ENCODE assay signal across 29 mouse cellular contexts in genomic region chr9:61803555-61803954, GRCm38 (mm10).
A peak's percentile ranks its signal among the peaks of the same experiment; 100 is the strongest.
DNase-seq lines count a peak whose midpoint lies in the region; ATAC-seq and TF ChIP-seq lines count a peak whose summit lies in the region.
"Had no signal": no experiment of that assay in that cellular context is flagged by ENCODE, and none has a peak within 500 bp of the region (broad histone marks: within the 10 kb centered on the region; RNA-seq: fewer than 3 reads in every experiment).

No protein-coding gene starts in this region.

- H3K27me3 ChIP-seq in hindbrain, embryonic 11.5 days (ENCODE audit: control insufficient read depth, insufficient read depth, low read length), result no peaks in the 10 kb centered on the region
- H3K27me3 ChIP-seq in hindbrain, postnatal 0 days (ENCODE audit: insufficient read depth, low read length), result no peaks in the 10 kb centered on the region
- no peaks in the 10 kb centered on the region for H3K27me3 ChIP-seq in midbrain, embryonic 14.5 days (ENCODE audit: control insufficient read depth, insufficient read depth, low read length)
- 0 out of 2 replicates have a peak, but pooled peaks cover 3% of the 10 kb centered on the region for H3K27me3 ChIP-seq in midbrain, embryonic 13.5 days
- H3K27me3 ChIP-seq: kidney, embryonic 15.5 days; limb, embryonic 12.5 days; liver, embryonic 15.5 days had no signal

- H3K4me2 ChIP-seq in hindbrain, embryonic 11.5 days (replicated peaks; ENCODE audit: low read depth, low read length), result no peak overlapping the region
- H3K4me2 ChIP-seq in hindbrain, postnatal 0 days (ENCODE audit: low read depth, low read length), result no peak overlapping the region
- H3K4me2 ChIP-seq in midbrain, embryonic 14.5 days (ENCODE audit: low read length), result no peak overlapping the region
- no peak overlapping the region for H3K4me2 ChIP-seq in midbrain, embryonic 13.5 days (replicated peaks)
- H3K4me2 ChIP-seq: embryonic facial prominence, embryonic 13.5 days; heart, embryonic 13.5 days; kidney, embryonic 15.5 days; limb, embryonic 12.5 days; liver, embryonic 15.5 days; lung, embryonic 14.5 days had no signal

- WGBS in hindbrain, embryonic 11.5 days, result 18% methylated on average over 3 of the region's 3 CpGs
- WGBS in hindbrain, postnatal 0 days, result 48% methylated on average over 3 of the region's 3 CpGs
- 38% methylated on average over 3 of the region's 3 CpGs for WGBS in midbrain, embryonic 14.5 days
- WGBS in midbrain, embryonic 13.5 days, result 44% methylated on average over 3 of the region's 3 CpGs

- no peak for TF ChIP-seq CTCF in hindbrain, postnatal 0 days (IDR thresholded peaks at IDR 0.05; ENCODE audit: low read depth)

- H3K36me3 ChIP-seq in hindbrain, embryonic 11.5 days (ENCODE audit: control insufficient read depth, insufficient read depth, low read length), result no peaks in the 10 kb centered on the region
- H3K36me3 ChIP-seq in hindbrain, postnatal 0 days (ENCODE audit: insufficient read depth, low read length), result no peaks in the 10 kb centered on the region
- no peaks in the 10 kb centered on the region for H3K36me3 ChIP-seq in midbrain, embryonic 14.5 days (ENCODE audit: control insufficient read depth, insufficient read depth, low read length)
- no peaks in the 10 kb centered on the region for H3K36me3 ChIP-seq in midbrain, embryonic 13.5 days
- H3K36me3 ChIP-seq: embryonic facial prominence, embryonic 13.5 days; heart, embryonic 13.5 days; kidney, embryonic 15.5 days; limb, embryonic 12.5 days; liver, embryonic 15.5 days had no signal

- DNase-seq in hindbrain, embryonic 11.5 days (ENCODE audit: low spot score), result peak; percentile 55
- DNase-seq in hindbrain, postnatal 0 days (ENCODE audit: low spot score), result no peak
- peak; percentile 9 for DNase-seq in midbrain, embryonic 14.5 days
- peak; percentile 37 for DNase-seq in embryo, embryonic 11 days
- DNase-seq in urinary bladder, adult 2 months (ENCODE audit: low spot score), result no peak
- DNase-seq in urinary bladder, postnatal 4 days (ENCODE audit: low spot score in 2 of 2), result no peak
- DNase-seq: adrenal gland, postnatal 14 days; cerebellum, adult 11-12 months; cerebellum, postnatal 10 days; forebrain, postnatal 0 days; heart, adult 2 months; heart, postnatal 10 days; kidney, adult 18-20 months; kidney, postnatal 25 days; lung, embryonic 14.5 days; lung, postnatal 14 days; right cerebral cortex, postnatal 4 days; thymus, adult 18-20 months; thymus, postnatal 25 days had no signal

- ATAC-seq in hindbrain, embryonic 11.5 days (ENCODE audit: low FRiP score), result no peak
- ATAC-seq in hindbrain, postnatal 0 days, result no peak
- no peak for ATAC-seq in midbrain, embryonic 14.5 days (ENCODE audit: low FRiP score, low TSS enrichment)
- ATAC-seq in midbrain, embryonic 13.5 days, result no peak
- ATAC-seq: CD4-positive, CD25-positive, alpha-beta regulatory T cell, adult 4 months; forebrain, postnatal 0 days had no signal

- H3K4me3 ChIP-seq in hindbrain, embryonic 11.5 days (ENCODE audit: low read depth, low read length), result no peak overlapping the region
- no peak overlapping the region for H3K4me3 ChIP-seq in hindbrain, postnatal 0 days (ENCODE audit: low read length)
- H3K4me3 ChIP-seq in midbrain, embryonic 14.5 days (replicated peaks; ENCODE audit: low read depth, low read length), result no peak overlapping the region
- no peak overlapping the region for H3K4me3 ChIP-seq in midbrain, embryonic 13.5 days (replicated peaks)
- H3K4me3 ChIP-seq: embryonic facial prominence, embryonic 13.5 days; heart, adult 2 months; heart, embryonic 13.5 days; kidney, embryonic 15.5 days; layer of hippocampus, adult 2 months; left cerebral cortex, adult 2 months; limb, embryonic 12.5 days; liver, embryonic 15.5 days had no signal

- H3K27ac ChIP-seq in hindbrain, embryonic 11.5 days (ENCODE audit: low read depth, low read length), result peak overlapping the region; percentile 63
- no peak overlapping the region for H3K27ac ChIP-seq in hindbrain, postnatal 0 days
- no peak overlapping the region for H3K27ac ChIP-seq in midbrain, embryonic 14.5 days (replicated peaks; ENCODE audit: low read depth, low read length)
- no peak overlapping the region for H3K27ac ChIP-seq in midbrain, embryonic 13.5 days
- H3K27ac ChIP-seq: embryonic facial prominence, embryonic 13.5 days; heart, adult 2 months; heart, embryonic 13.5 days; kidney, embryonic 15.5 days; layer of hippocampus, adult 2 months; left cerebral cortex, adult 2 months; limb, embryonic 12.5 days; liver, embryonic 15.5 days; stomach, postnatal 0 days had no signal

- 0 out of 2 replicates have a peak overlapping the region, but pooled peaks have one; percentile 2 for H3K9ac ChIP-seq in hindbrain, embryonic 11.5 days (ENCODE audit: low read depth, low read length)
- no peak overlapping the region for H3K9ac ChIP-seq in hindbrain, postnatal 0 days (replicated peaks; ENCODE audit: low read length)
- no peak overlapping the region for H3K9ac ChIP-seq in midbrain, embryonic 14.5 days (replicated peaks; ENCODE audit: low read length)
- H3K9ac ChIP-seq in midbrain, embryonic 13.5 days (replicated peaks), result no peak overlapping the region
- H3K9ac ChIP-seq: embryonic facial prominence, embryonic 13.5 days; forebrain, postnatal 0 days; heart, embryonic 13.5 days; kidney, embryonic 15.5 days; limb, embryonic 12.5 days; liver, embryonic 15.5 days; lung, embryonic 14.5 days had no signal

- H3K4me1 ChIP-seq in hindbrain, embryonic 11.5 days (replicated peaks; ENCODE audit: control insufficient read depth, insufficient read depth, low read length), result peaks cover 6% of the 10 kb centered on the region
- H3K4me1 ChIP-seq in hindbrain, postnatal 0 days (ENCODE audit: insufficient read depth, low read length), result peaks cover 8% of the 10 kb centered on the region; the same call in 1 of the 2 replicates
- peaks cover 8% of the 10 kb centered on the region for H3K4me1 ChIP-seq in midbrain, embryonic 14.5 days (ENCODE audit: control insufficient read depth, insufficient read depth, low read length)
- peaks cover 16% of the 10 kb centered on the region for H3K4me1 ChIP-seq in midbrain, embryonic 13.5 days (replicated peaks)
- H3K4me1 ChIP-seq: liver, embryonic 15.5 days had no signal

- H3K9me3 ChIP-seq in hindbrain, embryonic 11.5 days (ENCODE audit: control insufficient read depth, low read length), result no peaks in the 10 kb centered on the region
- no peaks in the 10 kb centered on the region for H3K9me3 ChIP-seq in hindbrain, postnatal 0 days (ENCODE audit: low read length)
- H3K9me3 ChIP-seq in midbrain, embryonic 14.5 days (ENCODE audit: control insufficient read depth, low read length), result no peaks in the 10 kb centered on the region
- H3K9me3 ChIP-seq in midbrain, embryonic 13.5 days, result no peaks in the 10 kb centered on the region
- H3K9me3 ChIP-seq: embryonic facial prominence, embryonic 13.5 days; heart, embryonic 13.5 days; kidney, embryonic 15.5 days; limb, embryonic 12.5 days; liver, embryonic 15.5 days had no signal

Comparison
In these comparisons a context has a peak if more than half of its experiments do, and no peak if none do; other contexts are left out.
1. DNase-seq: peak in hindbrain, embryonic 11.5 days (single experiment), midbrain, embryonic 14.5 days (single experiment) and embryo, embryonic 11 days (single experiment); none in hindbrain, postnatal 0 days (single experiment), urinary bladder, adult 2 months (single experiment) and urinary bladder, postnatal 4 days (0 of 2).